9 mouse cellular contexts compared by ENCODE assay signal in the genomic region with DNA sequence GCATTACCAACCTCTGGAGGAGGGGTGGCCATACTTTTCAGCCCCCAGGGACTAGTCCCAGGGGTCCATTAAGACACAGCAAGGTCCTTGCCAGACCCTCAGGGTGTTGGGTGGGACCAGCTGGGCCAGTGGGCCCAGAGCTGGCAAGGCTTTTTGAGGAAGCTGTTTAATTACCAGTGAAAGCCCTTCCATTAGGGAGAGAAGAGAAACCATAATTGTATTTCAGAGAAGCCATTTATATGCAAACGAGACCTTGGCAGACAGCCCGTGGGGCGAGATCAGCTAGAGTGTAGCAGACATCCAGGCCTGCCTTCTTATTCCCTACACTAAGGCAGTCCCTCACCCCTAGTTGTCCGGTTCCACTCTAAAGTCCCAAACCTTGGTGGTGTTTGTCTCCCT. TPM values are rescaled to one million over a fixed set of nuclear protein-coding genes. Genes with fewer than 3 reads are reported as not detected.
DNase-seq lines count a peak whose midpoint lies in the region; ATAC-seq and TF ChIP-seq lines count a peak whose summit lies in the region.
"Had no signal": no experiment of that assay in that cellular context is flagged by ENCODE, and none has a peak within 500 bp of the region (broad histone marks: within the 10 kb centered on the region; RNA-seq: fewer than 3 reads in every experiment).

No protein-coding gene starts in this region.

- no peak for TF ChIP-seq POLR2A in thymus, adult 2 months (IDR thresholded peaks at IDR 0.05; ENCODE audit: control insufficient read depth, extremely low read depth, insufficient read depth, low read length, poor library complexity)

- no peak overlapping the region for H3K4me2 ChIP-seq in heart, embryonic 16.5 days (ENCODE audit: low read depth, low read length)
- H3K4me2 ChIP-seq in forebrain, embryonic 16.5 days (ENCODE audit: low read length), result no peak overlapping the region

- no peak for DNase-seq in heart, postnatal 14 days
- DNase-seq in adrenal gland, postnatal 25 days, result peak; percentile 52
- peak; percentile 75 to 78 for DNase-seq in layer of hippocampus, postnatal 10 days (ENCODE audit: low spot score in 2 of 2)
- DNase-seq in right cerebral cortex, adult 18-20 months, result peak; percentile 62
- no peak for DNase-seq in thymus, adult 2 months

- ATAC-seq in heart, embryonic 16.5 days (replicated peaks; ENCODE audit: extremely low read depth, insufficient read depth, low FRiP score), result no peak
- peak; percentile 61 for ATAC-seq in forebrain, embryonic 16.5 days
- ATAC-seq in granulocyte monocyte progenitor cell, adult 5-6 weeks (replicated peaks; ENCODE audit: poor library complexity, severe bottlenecking), result no peak

- H3K27ac ChIP-seq in heart, embryonic 16.5 days (ENCODE audit: low read length), result 0 out of 2 replicates have a peak overlapping the region, but pooled peaks have one; percentile 3
- H3K27ac ChIP-seq in forebrain, embryonic 16.5 days (ENCODE audit: low read length), result peak overlapping the region; percentile 82
- H3K27ac ChIP-seq in thymus, adult 2 months (ENCODE audit: control insufficient read depth, insufficient read depth, low read length), result no peak overlapping the region

- no peak overlapping the region for H3K9ac ChIP-seq in heart, embryonic 16.5 days (ENCODE audit: low read length)
- H3K9ac ChIP-seq in forebrain, embryonic 16.5 days (replicated peaks; ENCODE audit: low read depth, low read length), result no peak overlapping the region

- H3K4me1 ChIP-seq in heart, embryonic 16.5 days (ENCODE audit: control insufficient read depth, insufficient read depth, low read length), result peaks cover 17% of the 10 kb centered on the region
- H3K4me1 ChIP-seq in forebrain, embryonic 16.5 days (replicated peaks; ENCODE audit: control insufficient read depth, insufficient read depth, low read length), result peaks cover 47% of the 10 kb centered on the region
- peaks cover 29% of the 10 kb centered on the region for H3K4me1 ChIP-seq in thymus, adult 2 months (replicated peaks; ENCODE audit: control insufficient read depth, insufficient read depth, low read length)

- peaks cover 5% of the 10 kb centered on the region; the same call in 1 of the 2 replicates for H3K36me3 ChIP-seq in heart, embryonic 16.5 days (ENCODE audit: control insufficient read depth, insufficient read depth)
- no peaks in the 10 kb centered on the region for H3K36me3 ChIP-seq in forebrain, embryonic 16.5 days (ENCODE audit: control insufficient read depth, insufficient read depth)
- H3K36me3 ChIP-seq in thymus, adult 2 months (ENCODE audit: control insufficient read depth, insufficient read depth, low read length), result peaks cover 3% of the 10 kb centered on the region; the same call in 1 of the 2 replicates

- TF ChIP-seq CTCF in thymus, adult 2 months (IDR thresholded peaks at IDR 0.05; ENCODE audit: borderline replicate concordance, control insufficient read depth, extremely low read depth, insufficient read depth, low read length, poor library complexity), result no peak

- 48% methylated on average over 4 of the region's 4 CpGs for WGBS in heart, embryonic 16.5 days
- WGBS in forebrain, embryonic 16.5 days, result 6% methylated on average over 4 of the region's 4 CpGs
- 98% methylated on average over 4 of the region's 4 CpGs for WGBS in thymus, adult 2 months

- no peaks in the 10 kb centered on the region for H3K27me3 ChIP-seq in heart, embryonic 16.5 days (ENCODE audit: control insufficient read depth, insufficient read depth, low read length)
- 0 out of 2 replicates have a peak, but pooled peaks cover 2% of the 10 kb centered on the region for H3K27me3 ChIP-seq in forebrain, embryonic 16.5 days (replicated peaks; ENCODE audit: control insufficient read depth, insufficient read depth, low read length)
- no peaks in the 10 kb centered on the region for H3K27me3 ChIP-seq in thymus, adult 2 months (ENCODE audit: control insufficient read depth, insufficient read depth, low read length)

- H3K4me3 ChIP-seq in heart, embryonic 16.5 days (ENCODE audit: low read length), result no peak overlapping the region
- H3K4me3 ChIP-seq in forebrain, embryonic 16.5 days (replicated peaks; ENCODE audit: low read length), result no peak overlapping the region
- no peak overlapping the region for H3K4me3 ChIP-seq in thymus, adult 2 months (ENCODE audit: control insufficient read depth, insufficient read depth, low read length)

- intact Hi-C loops in heart, postnatal 14 days (cut with DNase I), result no loop called here

- H3K9me3 ChIP-seq in heart, embryonic 16.5 days (replicated peaks; ENCODE audit: control insufficient read depth, low read length), result no peaks in the 10 kb centered on the region
- H3K9me3 ChIP-seq in forebrain, embryonic 16.5 days (ENCODE audit: control insufficient read depth, low read length), result no peaks in the 10 kb centered on the region

RNA-seq across cellular contexts. Expression of a gene that starts 17.0 kb away (rescaled TPM):
- 2.0 TPM in 2 replicates for polyA plus RNA-seq in heart, embryonic 16.5 days (2015; fragmentation: Nextera tagmentation; extraction: Ambion mirVana)
- total RNA-seq in heart, postnatal 14 days (2021), result 1 to 10 TPM; 4.9 to 6.2 TPM
- total RNA-seq in adrenal gland, postnatal 25 days (2021), result 5.8 and 11.4 TPM in 2 replicates
- polyA plus RNA-seq in forebrain, embryonic 16.5 days (2015; fragmentation: Nextera tagmentation; extraction: Ambion mirVana), result 6.6 and 9.5 TPM in 2 replicates
- total RNA-seq in layer of hippocampus, postnatal 10 days (2021), result 10 to 100 TPM; 60.7 to 63.5 TPM
- 36.3 and 41.9 TPM in 2 replicates for polyA plus RNA-seq in thymus, adult 2 months (2012; rRNA removed)
- total RNA-seq in granulocyte monocyte progenitor cell, adult 5-6 weeks (2014; fragmentation: Nextera tagmentation), result 2.0 and 6.4 TPM in 2 replicates
- 1.9 and 3.8 TPM in 2 replicates for total RNA-seq in granulocyte monocyte progenitor cell, adult 5-6 weeks (2017)

RNA-seq across cellular contexts. Expression of a gene that starts 36.5 kb away (rescaled TPM):
- 0.05 and 0.12 TPM in 2 replicates for polyA plus RNA-seq in heart, embryonic 16.5 days (2015; fragmentation: Nextera tagmentation; extraction: Ambion mirVana)
- under 1 TPM; 0.24 to 0.37 TPM for total RNA-seq in heart, postnatal 14 days (2021)
- total RNA-seq in adrenal gland, postnatal 25 days (2021), result not detected in 2 replicates
- polyA plus RNA-seq in forebrain, embryonic 16.5 days (2015; fragmentation: Nextera tagmentation; extraction: Ambion mirVana), result 0.10 and 0.11 TPM in 2 replicates
- total RNA-seq in layer of hippocampus, postnatal 10 days (2021), result under 1 TPM; 0.09 to 0.16 TPM
- polyA plus RNA-seq in thymus, adult 2 months (2012; rRNA removed), result 0.26 and 0.42 TPM in 2 replicates
- total RNA-seq in granulocyte monocyte progenitor cell, adult 5-6 weeks (2014; fragmentation: Nextera tagmentation), result not detected in 2 replicates
- total RNA-seq in granulocyte monocyte progenitor cell, adult 5-6 weeks (2017), result not detected in 2 replicates
- total RNA-seq: CH12.LX had no signal

RNA-seq across cellular contexts. Expression of a gene that starts 38.4 kb away (rescaled TPM):
- polyA plus RNA-seq in heart, embryonic 16.5 days (2015; fragmentation: Nextera tagmentation; extraction: Ambion mirVana), result 0.54 and 0.97 TPM in 2 replicates
- total RNA-seq in heart, postnatal 14 days (2021), result under 1 TPM; 0.19 to 0.56 TPM
- not detected in 2 replicates for total RNA-seq in adrenal gland, postnatal 25 days (2021)
- 0.12 TPM in 1 of 2 replicates, not detected in the other for polyA plus RNA-seq in forebrain, embryonic 16.5 days (2015; fragmentation: Nextera tagmentation; extraction: Ambion mirVana)
- not detected for total RNA-seq in layer of hippocampus, postnatal 10 days (2021)
- polyA plus RNA-seq in thymus, adult 2 months (2012; rRNA removed), result 3.5 and 5.3 TPM in 2 replicates
- not detected in 2 replicates for total RNA-seq in granulocyte monocyte progenitor cell, adult 5-6 weeks (2014; fragmentation: Nextera tagmentation)
- 0.10 TPM in 1 of 2 replicates, not detected in the other for total RNA-seq in granulocyte monocyte progenitor cell, adult 5-6 weeks (2017)
- total RNA-seq: CH12.LX had no signal

RNA-seq across cellular contexts. Expression of a gene that starts 53.2 kb away (rescaled TPM):
- not detected in 2 replicates for polyA plus RNA-seq in heart, embryonic 16.5 days (2015; fragmentation: Nextera tagmentation; extraction: Ambion mirVana)
- under 1 TPM; 0.17 TPM for total RNA-seq in heart, postnatal 14 days (2021)
- not detected in 2 replicates for total RNA-seq in adrenal gland, postnatal 25 days (2021)
- polyA plus RNA-seq in forebrain, embryonic 16.5 days (2015; fragmentation: Nextera tagmentation; extraction: Ambion mirVana), result not detected in 2 replicates
- under 1 TPM in 1 of 2 experiments, not detected in 1; 0.20 TPM for total RNA-seq in layer of hippocampus, postnatal 10 days (2021)
- polyA plus RNA-seq in thymus, adult 2 months (2012; rRNA removed), result 0.27 and 0.71 TPM in 2 replicates
- total RNA-seq in granulocyte monocyte progenitor cell, adult 5-6 weeks (2014; fragmentation: Nextera tagmentation), result not detected in 2 replicates
- not detected in 2 replicates for total RNA-seq in granulocyte monocyte progenitor cell, adult 5-6 weeks (2017)
- total RNA-seq: CH12.LX had no signal

RNA-seq across cellular contexts. Expression of a gene that starts 53.7 kb away (rescaled TPM):
- polyA plus RNA-seq in heart, embryonic 16.5 days (2015; fragmentation: Nextera tagmentation; extraction: Ambion mirVana), result 0.05 and 0.11 TPM in 2 replicates
- under 1 TPM; 0.41 to 0.57 TPM for total RNA-seq in heart, postnatal 14 days (2021)
- total RNA-seq in adrenal gland, postnatal 25 days (2021), result 0.19 TPM in 1 of 2 replicates, not detected in the other
- polyA plus RNA-seq in forebrain, embryonic 16.5 days (2015; fragmentation: Nextera tagmentation; extraction: Ambion mirVana), result not detected in 2 replicates
- under 1 TPM; 0.05 to 0.11 TPM for total RNA-seq in layer of hippocampus, postnatal 10 days (2021)
- polyA plus RNA-seq in thymus, adult 2 months (2012; rRNA removed), result 0.19 and 0.48 TPM in 2 replicates
- not detected in 2 replicates for total RNA-seq in granulocyte monocyte progenitor cell, adult 5-6 weeks (2014; fragmentation: Nextera tagmentation)
- total RNA-seq in granulocyte monocyte progenitor cell, adult 5-6 weeks (2017), result not detected in 2 replicates
- total RNA-seq: CH12.LX had no signal

Comparison
In these comparisons a context has a peak if more than half of its experiments do, and no peak if none do; other contexts are left out.
1. DNase-seq: peak in adrenal gland, postnatal 25 days (single experiment), layer of hippocampus, postnatal 10 days (2 of 2) and right cerebral cortex, adult 18-20 months (single experiment); none in heart, postnatal 14 days (0 of 2) and thymus, adult 2 months (single experiment).